Mouse (Mus musculus) T-helper 1 cell (primary cell): ENCODE measurements at regions not wholly inside any gene's neighbourhood (a gene's known extent, or its start where the extent isn't known, plus 50 kb on each side); places are given as distances from the start of the nearest gene placed in this dataset.

Source experiments
- in situ Hi-C: fragments of 300-600 bp; cut with MboI, MseI; formaldehyde crosslinking; loops from one replicate; pipeline ENCODE4 v1.15.1; 2025; ENCODE audit warnings: high pct_unique_total_duplicates

DNA sequence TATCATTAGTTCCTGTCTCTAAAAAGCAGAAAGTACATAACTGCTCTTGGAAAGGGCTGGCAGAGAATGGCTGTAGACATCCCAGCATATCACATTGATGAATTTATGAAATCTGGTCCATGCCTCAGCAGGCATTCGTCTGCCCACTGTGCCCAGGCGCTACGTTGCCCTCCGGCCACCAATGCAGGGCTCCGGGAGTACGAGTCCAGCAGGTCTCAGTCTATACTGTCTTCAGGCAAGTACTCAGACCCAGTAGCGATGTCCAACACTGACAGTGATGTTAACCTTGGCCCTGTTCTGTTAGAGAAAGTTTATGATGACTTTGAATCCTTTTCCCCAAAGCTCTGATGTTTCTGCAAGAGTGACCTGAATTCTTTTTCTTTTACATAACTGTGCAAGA, 50.5 kb upstream of the Cdkn2b start:
- in situ Hi-C loops, result no loop called here
